Mouse (Mus musculus) urinary bladder, postnatal 25 days (tissue): ENCODE measurements at regions not wholly inside any gene's neighbourhood (a gene's known extent, or its start where the extent isn't known, plus 50 kb on each side); places are given as distances from the start of the nearest gene placed in this dataset.
A peak's percentile ranks its signal among the peaks of the same experiment; 100 is the strongest.

ENCODE experiments used
- DNase-seq: peaks from one replicate; pipeline ENCODE4 v3.0.0; 2022; ENCODE audit warnings: low spot score

- no peak for DNase-seq
Observed at GRCm38 (mm10) chr12:71718911-71719310, 112.0 kb upstream of the Daam1 start.

GRCm38 (mm10) chr12:71725140-71725539 is 105.7 kb upstream of the Daam1 start:
- no peak for DNase-seq

DNA sequence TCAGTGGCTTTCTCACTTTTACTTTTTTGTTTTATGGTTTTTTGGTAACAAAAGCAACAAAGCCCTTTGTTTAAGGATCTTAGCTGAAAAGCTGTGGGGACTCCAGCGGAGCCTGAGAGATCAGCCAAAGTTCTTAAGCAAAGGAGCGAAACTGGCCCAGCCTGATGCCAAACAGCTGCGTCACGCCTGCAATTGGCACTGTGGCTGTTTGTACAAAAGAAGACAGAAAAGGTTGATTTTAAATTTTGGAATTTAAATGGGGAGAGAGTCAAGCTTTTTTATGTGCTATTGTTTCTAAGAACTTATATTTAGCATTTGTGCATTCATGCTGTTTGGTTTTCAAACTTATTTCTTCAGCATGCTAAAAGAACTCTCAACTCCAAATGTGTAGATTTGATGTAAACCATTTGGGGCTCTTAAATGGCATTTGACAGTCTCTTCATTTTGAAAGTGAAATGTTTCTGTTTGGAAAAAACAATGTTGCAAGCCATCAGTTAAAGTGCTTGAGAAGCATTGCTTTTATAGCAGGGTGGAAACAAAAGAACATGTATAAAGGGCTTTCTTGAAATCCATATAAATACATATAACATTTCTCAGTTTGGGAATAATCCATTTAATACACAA is 105.1 kb upstream of the Daam1 start:
- DNase-seq = peak; percentile 43

- DNase-seq = no peak
Observed at GRCm38 (mm10) chr12:71743345-71743744, 87.5 kb upstream of the Daam1 start.

DNA sequence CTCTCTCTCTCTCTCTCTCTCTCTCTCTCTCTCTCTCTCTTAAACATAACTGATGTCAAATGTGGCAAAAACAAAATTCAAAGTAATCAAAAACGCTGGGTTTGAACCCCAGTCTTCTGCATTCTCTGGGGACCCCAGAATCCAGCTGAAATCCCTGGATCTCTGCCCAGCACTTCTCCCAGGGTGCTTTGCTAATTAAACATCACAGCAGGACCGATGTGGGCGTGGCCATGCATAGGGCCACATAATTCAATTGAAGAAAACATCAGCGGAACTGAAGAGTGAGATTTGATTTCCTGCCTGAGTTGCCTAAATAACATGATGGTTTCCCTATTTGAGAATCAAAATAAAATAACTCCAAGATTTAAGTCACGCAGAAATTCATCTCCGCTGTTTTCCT is 84.9 kb upstream of the Daam1 start:
- no peak for DNase-seq

- no peak for DNase-seq
Observed at GRCm38 (mm10) chr12:71747386-71747785, 83.5 kb upstream of the Daam1 start.

DNA sequence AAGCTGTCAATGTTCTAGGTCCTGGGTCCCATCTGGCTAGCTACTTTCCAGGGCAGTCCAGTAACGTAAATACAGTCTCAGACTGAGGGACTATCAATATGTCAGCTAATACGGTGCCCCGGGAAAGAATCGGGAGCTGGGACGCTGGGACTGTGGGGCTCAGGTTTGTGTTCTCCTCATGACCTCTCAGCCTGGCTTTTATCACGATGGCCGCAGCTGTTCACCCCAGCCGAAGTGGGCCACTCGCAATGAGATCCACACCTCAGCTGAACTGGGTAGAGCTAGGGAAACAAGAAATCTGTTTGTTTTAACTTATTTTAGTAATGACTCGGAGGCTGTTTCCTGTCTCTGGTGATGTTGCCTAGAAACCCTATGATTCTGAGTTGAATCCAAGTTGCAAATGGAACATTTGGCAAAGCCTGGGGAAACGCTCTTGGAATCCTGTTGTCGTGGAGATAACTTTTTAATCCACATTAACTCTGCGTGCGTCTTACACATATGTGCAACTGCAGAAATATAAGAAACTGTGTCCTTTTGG is 83.0 kb upstream of the Daam1 start:
- no peak for DNase-seq

- peak; percentile 49 for DNase-seq
Observed at GRCm38 (mm10) chr12:71748731-71749130, 82.1 kb upstream of the Daam1 start.

DNA sequence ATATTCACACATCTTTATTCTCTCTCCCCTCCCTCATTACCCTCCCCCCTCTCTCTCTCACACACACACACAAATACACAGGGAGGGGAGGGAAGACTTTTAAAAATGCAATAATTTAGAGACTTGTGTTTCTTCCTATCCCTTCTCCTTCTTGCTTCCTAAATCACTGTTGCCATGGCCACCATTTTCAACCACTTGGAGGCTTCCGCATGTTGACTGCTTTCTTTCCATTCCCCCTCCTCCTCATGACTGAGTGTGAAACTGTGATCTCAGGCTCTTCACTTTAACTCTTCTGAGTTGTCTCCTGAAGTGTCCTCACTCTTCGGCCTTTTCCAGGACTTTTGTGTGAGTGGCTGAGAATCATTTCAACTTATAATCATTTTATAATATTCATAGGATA is 81.2 kb upstream of the Daam1 start:
- no peak for DNase-seq

DNA sequence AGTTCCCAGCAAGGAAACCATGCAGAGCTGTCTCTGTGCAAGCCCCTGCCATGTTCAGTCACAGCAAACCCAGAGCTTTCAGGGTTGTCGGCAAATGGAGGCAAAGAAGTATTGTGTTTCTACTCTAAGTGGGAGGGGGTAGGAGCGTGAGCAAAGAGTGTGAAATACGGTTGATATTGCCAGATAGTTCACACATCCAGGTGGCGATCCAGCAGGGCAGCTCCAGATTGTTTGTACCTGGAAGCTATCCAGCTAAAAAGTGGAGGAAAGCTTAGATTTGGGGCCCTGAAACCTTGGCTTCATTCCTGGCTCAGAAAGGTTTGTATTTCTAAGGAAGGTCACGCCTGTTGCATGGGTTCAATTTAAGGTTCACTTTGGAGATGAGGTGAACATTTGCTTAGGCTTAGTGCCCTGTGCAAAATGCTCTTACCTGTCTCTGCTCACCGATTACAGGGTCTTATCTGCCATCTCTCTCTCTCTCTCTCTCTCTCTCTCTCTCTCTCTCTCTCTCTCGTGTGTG is 78.1 kb upstream of the Daam1 start:
- DNase-seq = no peak

- DNase-seq = no peak
Observed at GRCm38 (mm10) chr12:71753276-71753675, 77.6 kb upstream of the Daam1 start.

DNA sequence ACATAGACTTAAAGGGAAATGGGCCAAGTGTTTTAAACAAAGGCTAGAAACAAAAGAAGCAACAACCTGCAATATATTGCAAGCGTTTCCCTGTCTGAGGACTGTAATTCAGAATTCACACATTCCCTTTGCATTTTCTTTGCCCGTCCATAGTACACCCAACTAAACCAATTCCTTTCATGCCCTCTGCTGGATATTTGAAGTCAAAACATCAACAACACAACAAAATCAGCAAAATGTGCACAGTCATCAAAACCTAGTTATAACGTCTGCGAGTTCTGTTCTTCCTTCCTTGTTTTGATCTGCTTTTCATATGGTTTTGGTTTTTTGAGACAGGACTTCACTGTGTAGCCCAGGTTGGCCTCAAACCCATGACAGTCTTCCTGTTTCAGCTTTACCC is 67.7 kb upstream of the Daam1 start:
- no peak for DNase-seq

DNA sequence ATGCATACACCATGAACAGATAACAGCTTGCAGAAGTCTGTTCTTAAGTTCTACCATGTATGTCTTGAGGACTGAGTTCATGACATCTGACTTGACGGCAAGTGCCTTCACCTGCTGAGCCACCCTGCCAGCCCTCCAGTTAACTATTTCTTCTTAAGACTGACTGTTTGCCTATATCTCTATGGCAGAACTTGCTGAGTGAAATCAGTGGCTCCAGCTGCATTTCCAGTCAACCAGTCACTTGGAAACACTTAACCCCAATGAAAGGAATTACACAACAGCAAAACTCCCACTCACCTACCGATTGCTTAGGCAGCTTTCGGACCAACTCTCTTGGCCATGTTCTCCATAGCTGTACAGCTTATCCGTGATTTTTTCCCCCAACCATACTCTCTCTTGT is 64.8 kb upstream of the Daam1 start:
- DNase-seq = no peak

GRCm38 (mm10) chr12:71766636-71767035 is 64.2 kb upstream of the Daam1 start:
- DNase-seq = no peak

DNA sequence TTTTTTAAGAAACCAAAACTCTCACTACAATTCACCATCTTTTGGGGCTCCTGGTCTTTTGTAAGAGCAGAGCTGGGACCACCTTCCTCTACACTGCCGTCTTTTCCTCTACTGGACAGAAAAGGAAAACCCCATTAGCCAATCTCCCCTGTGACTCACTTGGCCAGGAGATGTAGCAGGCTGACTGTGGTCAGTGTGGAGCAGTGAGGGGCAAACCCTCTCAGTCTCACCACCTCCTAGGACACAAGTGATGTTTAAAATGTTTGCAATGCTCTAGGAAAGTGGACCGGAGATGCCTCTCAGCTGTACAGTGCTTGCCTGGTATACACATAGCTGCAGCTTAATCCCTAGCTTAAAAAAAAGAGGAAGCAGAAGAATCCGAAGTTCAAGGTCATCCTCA is 63.0 kb upstream of the Daam1 start:
- no peak for DNase-seq

DNA sequence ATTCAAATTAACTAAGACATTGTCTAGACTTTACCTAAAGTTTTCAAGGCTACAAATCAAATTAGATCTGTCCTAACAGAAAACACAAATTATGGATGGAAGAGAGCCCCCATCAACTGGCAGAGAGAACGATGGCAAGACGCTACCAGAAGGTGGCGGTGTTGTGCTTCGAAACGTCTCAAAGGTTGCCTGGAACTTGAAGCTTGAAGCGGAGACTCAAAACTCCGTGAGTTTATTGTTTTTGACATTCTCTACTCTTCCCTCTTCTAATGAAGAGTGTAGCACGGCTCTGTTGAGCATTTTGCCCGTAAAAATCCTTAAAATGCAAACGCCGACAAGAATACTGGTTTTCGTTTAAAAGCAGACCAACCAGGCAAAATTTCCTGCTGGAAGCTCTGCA is 62.4 kb upstream of the Daam1 start:
- DNase-seq = peak; percentile 81

DNA sequence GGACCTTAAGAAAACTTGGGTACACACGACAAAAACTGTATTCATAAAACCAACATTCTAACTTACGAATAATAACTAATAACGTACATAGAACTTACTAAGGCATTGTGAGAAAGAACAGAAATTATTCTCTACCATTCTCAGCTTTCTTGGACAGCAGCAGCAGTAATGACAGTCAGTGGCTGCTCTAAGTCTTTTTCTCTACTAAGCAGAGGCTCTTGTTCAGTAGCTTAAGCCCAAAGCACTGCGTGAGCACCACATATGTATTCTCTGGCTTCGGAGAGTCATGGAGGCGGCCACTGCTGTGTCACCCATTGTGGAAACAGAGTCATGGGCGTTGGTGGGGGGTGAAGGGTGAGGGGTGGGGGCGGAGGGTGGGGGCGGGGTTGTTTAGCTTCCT is 62.0 kb upstream of the Daam1 start:
- no peak for DNase-seq

DNA sequence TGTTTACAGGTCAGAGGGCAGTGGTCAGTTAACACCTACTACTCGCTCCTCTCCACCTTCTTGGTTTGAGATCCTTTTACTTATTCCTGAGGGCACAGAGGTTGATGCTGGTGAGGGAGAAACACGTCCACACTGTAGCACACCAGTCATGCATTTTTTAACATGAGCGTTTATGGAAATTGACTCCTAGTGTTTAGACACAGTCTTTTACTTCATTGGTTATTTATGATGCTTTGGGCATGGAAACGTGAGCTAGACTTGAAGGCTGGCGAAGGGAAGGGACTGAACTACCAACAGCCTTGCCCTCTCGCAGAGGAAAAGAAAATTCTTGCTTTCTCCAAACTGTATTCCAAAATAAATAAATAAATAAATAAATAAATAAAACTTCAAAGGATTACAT is 61.6 kb upstream of the Daam1 start:
- DNase-seq = no peak

GRCm38 (mm10) chr12:71773891-71774290 is 57.0 kb upstream of the Daam1 start:
- no peak for DNase-seq

DNA sequence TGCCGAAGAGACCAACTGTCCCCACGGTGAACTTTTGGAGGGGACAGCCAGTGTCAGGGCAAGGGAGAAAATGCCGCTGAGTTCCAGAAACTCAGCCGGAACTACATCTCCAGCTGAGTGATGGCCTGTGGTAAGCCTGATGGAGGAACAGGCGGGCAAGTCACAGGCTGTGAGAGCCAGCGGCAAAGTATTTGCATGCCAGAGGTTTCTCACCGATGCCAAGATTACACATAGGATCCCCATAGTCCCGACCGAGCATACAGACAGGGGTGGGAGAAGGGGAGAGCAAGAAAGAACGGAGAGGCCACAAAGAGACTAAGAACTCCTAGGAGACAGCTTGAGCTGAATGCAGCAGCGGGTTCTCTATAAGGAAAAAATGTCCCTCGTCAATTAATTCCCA is 55.8 kb upstream of the Daam1 start:
- DNase-seq = no peak

DNA sequence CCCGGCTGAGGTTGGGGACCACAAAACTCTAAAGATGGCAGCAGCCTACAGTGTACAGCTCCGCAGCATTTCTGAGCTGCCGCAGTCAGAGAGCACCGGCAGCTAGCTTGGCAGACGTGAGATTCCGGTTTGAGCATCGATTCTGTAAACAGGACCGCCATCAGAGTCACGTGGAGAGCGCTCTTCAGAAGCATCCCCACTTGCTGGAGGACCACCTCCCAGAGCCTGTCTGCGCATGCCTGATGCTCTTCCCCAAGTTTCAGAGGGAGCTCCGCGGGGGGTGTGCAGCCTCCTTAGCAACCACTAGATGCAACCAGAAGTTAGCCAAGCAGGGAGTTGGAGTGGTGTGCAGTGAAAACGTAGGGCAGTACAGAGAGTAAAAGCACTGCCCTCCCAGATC is 52.7 kb upstream of the Daam1 start:
- no peak for DNase-seq

- no peak for DNase-seq
Observed at GRCm38 (mm10) chr12:71778948-71779347, 51.9 kb upstream of the Daam1 start.

GRCm38 (mm10) chr12:71779418-71779817 is 51.5 kb upstream of the Daam1 start:
- DNase-seq = no peak
